Mouse (Mus musculus): ENCODE data around the gene Ano6.
A peak's percentile ranks its signal among the peaks of the same experiment; 100 is the strongest.

The Ano6 gene

GRCm38 (mm10) chr15:95790529-95791071, at the start of gene Ano6:
TSS of gene Ano6 (plus strand) at chr15:95790843.
- DNase-seq, result peak; percentile 90

- DNase-seq, result no peak
Observed at GRCm38 (mm10) chr15:95742955-95743354, 47.7 kb upstream of the Ano6 start.

GRCm38 (mm10) chr15:95743856-95744255, 46.8 kb upstream of the Ano6 start:
- no peak for DNase-seq

DNA sequence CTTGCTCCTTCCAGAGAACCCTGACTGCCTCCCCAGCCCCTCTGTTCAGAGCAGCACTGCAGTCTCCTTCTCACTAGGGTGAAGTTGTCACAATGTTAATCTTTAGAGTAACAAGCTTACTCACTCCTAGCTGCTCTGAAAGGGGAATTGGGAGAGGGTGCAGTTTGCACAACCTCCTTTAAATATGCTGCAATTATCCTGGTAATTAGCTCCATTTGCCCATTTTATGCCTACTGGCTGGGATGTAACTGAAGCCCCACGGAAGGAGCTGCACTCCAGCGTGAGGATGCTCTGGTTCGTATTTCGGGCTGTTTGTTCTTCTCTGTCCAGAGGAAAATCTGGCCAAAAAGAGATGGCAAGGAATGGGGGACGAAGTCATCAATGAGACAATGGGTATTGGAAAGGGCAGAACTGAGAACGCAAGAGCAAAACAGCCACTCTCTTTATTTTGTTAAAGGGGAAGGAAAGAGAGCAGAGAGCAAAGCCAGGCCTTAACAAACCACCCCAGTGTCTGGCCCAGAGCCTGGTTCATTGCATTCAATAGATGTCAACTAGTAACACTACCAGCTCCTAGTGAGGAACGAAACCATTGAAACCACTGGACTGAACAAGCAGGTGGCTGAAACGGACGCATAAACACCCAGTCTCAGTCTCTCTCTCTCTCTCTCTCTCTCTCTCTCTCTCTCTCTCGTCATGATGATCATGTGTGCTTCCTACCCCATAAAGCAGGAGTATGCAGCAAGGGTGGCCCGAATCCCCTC, 45.1 kb upstream of the Ano6 start:
- DNase-seq, result no peak

GRCm38 (mm10) chr15:95746513-95746912, 44.1 kb upstream of the Ano6 start:
- DNase-seq, result no peak

DNA sequence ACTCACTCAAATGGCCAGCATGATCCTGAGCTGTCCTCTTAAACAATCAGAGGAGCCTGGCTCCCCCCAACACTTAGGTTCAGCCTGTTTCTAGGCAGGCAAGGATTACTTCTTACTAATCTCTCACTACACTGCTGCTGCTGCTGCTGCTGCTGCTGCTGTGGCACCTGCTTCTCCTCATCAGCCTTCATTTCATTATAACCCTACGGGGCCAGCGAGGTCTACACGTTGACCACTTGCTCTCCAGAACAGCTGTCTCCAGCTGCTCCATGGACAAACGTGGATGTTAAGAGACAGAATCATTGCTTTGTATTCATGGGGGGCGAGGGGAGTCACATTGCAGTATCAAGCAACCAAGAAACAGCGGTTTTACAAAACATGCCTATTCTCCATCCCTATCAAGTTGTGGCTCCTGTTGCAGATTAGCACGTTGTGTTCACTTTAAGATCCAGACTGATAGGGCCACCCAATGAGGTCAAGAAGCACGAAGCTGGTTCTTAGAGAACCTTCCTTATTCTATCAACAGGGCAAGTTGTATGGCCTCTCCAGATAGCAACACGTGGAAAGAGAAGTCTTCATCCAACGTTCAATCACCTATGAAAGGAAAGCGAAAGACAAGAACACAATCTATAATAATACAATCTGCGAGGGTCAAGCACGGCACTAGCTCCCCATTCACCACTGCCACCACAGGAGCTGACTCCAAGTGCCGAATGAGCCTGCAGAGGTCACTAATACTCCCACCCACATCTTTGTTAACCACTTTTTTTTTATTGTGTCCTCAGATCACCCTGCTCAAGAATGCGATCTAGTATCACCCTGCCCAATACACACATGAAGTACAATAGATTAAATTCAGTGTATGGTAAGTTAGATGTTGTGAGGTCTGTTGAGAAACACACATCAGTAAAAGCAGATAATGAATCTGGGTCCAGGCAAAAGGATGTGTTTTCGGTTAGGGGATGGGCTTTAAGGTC, 43.4 kb upstream of the Ano6 start:
- no peak for DNase-seq

- no peak for DNase-seq
Observed at GRCm38 (mm10) chr15:95749216-95749615, 41.4 kb upstream of the Ano6 start.

DNA sequence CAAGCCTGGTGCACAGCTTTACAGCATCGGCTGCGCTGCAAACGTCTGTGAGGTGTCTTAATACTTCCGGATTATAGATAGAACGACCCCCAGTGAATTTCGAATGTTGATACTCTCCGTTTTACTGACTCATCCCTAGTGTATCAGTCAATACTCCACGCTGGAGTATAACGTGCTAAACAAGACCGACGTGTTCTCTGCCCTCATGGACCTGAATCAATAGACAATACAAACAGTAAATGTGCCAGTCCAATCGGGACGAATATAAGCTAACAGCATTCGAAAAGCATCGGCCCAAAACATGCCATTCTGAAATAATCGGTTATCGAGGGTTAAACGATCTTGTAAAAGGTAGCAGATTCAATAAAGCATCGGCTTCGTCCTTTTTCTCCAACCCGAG, 40.6 kb upstream of the Ano6 start:
- no peak for DNase-seq

DNA sequence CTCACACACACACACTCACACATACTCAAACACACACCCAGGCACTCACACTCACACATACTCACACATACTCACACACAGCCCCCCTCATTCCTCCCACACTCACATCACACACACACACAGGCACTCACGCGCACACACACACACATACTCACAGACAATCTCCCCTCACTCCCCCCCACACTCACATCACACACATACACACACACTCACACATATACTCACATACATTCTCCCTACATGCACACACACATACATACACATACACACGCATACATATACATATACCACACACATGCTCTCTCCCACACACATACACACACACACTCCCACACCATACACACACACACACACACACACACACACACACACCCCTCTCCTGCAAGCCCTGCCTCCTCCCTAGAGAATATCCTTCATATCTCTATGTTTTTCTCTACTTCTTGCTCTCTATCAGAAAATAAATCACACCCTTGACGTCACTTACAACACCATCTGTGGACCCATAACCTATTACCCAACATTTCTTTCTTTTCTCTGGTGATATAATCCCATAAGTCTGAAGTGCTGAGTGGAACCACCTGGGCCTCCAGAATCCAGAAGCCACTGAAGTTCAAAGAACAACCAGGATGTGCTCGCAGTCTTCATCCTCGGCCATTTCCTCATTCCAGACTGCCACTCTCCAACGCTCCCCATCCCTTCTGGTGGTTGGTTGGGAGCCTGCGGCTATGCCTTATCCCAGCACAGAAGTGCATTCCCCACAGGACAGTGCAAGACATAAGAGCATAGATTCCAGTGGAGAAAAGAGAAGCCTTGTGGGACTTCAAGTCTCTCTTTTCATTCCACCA, 38.6 kb upstream of the Ano6 start:
- no peak for DNase-seq

DNA sequence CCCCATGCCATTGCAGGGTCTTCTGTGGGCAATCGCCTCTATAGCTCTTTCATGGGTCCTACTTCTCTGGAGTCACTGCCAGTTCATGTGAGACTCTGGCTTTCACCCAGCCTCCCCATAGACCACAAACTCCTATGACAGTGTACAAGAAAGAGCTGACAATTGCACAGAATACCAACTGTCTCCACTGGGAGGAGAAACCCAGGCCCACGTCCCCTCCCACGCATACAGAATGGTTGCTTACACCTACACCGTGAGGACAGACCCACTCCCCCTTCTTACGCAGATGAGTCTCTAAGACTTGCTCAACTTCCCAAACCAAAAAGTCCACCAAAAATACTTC, 38.0 kb upstream of the Ano6 start:
- no peak for DNase-seq

GRCm38 (mm10) chr15:95753031-95753430, 37.6 kb upstream of the Ano6 start:
- DNase-seq, result no peak

- DNase-seq, result peak; percentile 47
Observed at GRCm38 (mm10) chr15:95757169-95757568, 33.5 kb upstream of the Ano6 start.

DNA sequence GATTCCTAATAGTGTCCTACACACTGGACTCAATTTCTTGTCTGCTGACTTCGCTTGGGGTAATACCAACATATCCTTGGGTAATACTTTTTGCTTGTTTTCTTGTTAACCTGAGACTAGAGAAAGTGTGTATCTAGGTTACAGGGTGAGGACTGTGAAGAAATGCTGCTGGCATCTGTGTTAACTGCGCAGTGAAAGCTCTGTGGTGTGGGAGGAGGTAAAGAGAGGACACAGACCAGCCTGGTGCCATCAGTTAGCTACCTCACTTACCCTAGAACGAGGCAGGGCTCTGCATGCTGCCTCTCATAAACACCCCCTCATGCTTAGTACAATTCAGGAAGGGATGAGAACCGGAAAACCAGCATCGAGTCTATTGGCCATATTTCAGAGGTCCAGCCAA, 32.6 kb upstream of the Ano6 start:
- no peak for DNase-seq

- no peak for DNase-seq
Observed at GRCm38 (mm10) chr15:95758696-95759434, 31.8 kb upstream of the Ano6 start.

DNA sequence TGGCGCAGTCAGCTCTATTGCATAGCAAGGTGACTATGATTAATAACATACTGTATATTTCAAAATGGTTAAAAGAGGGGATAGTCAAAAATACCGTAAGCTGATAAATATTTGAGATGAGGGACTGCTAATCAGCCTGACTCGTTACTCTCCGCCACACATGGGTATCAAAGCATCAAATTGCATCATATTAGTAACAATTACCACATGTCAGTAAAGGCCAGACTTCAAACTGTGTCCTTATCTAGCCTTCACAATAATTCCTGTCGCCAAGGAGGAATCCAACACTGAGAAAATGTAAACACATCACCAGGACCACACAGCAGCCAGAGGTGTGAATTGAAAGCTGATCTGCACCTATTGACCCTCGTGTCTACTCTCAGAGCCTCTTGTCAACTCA, 30.8 kb upstream of the Ano6 start:
- DNase-seq, result no peak

GRCm38 (mm10) chr15:95761420-95761819, 29.2 kb upstream of the Ano6 start:
- DNase-seq, result no peak

- peak; percentile 70 for DNase-seq
Observed at GRCm38 (mm10) chr15:95762661-95763303, 27.9 kb upstream of the Ano6 start.

- no peak for DNase-seq
Observed at GRCm38 (mm10) chr15:95763464-95763863, 27.2 kb upstream of the Ano6 start.

GRCm38 (mm10) chr15:95765271-95765670, 25.4 kb upstream of the Ano6 start:
- peak; percentile 29 for DNase-seq

DNA sequence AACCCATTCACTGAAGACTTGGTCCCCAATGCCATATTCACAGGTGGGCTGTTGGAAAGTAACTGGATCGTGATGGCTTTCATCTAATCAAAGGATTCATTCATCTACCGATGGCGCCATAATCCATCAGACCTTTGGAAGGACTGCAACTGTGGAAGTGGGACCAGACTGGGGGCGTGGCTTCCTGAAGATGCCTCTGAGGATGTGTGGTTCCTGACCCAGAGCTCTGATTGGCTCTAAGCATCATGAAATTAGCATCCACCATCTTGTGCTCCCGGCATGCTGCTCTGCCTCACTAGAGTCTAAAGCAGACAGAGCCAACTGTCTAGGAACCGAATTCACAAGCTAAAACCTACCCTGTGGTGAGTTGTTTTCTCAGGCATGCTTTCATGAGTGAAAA, 24.7 kb upstream of the Ano6 start:
- DNase-seq, result no peak

- DNase-seq, result no peak
Observed at GRCm38 (mm10) chr15:95767825-95768224, 22.8 kb upstream of the Ano6 start.

GRCm38 (mm10) chr15:95768703-95769102, 21.9 kb upstream of the Ano6 start:
- no peak for DNase-seq

Measured in kidney, adult 18-20 months (tissue).